Mouse (Mus musculus): Measurements from ENCODE around the gene Olfr1364.

GRCm38 (mm10) chr13:21530781-21531201, 50.8 kb downstream of the Olfr1364 start, which contains the start of gene Zkscan8:
- TF ChIP-seq POLR2A (IDR thresholded peaks at IDR 0.05; ENCODE audit: insufficient read depth, low read depth, low read length) (peak; percentile 47; the same call in 1 of the 2 replicates), CTCF (IDR thresholded peaks at IDR 0.05) (peak; percentile 28; the same call in 1 of the 2 replicates)
